Mouse (Mus musculus) forebrain, embryonic 10.5 days (tissue): ENCODE results near the gene Eif1. TPM values are rescaled to one million over a fixed set of nuclear protein-coding genes. Genes with fewer than 3 reads are reported as not detected.
"Not testable (repeated sequence)": the region's sequence is repeated elsewhere in the genome, so short reads cannot be mapped to it uniquely, and the experiment has no call there.

Experiments used
- DNase-seq: peaks from one replicate; pipeline ENCODE4 v3.0.0-alpha.2; 2017; ENCODE audit warnings: low spot score; ENCODE audit errors: extremely low spot score
- H3K27ac ChIP-seq: fragments of 300-500 bp; sonication (generic); 2 replicates; pipeline ENCODE4 v1.5.1; 2016; ENCODE audit warnings: mild to moderate bottlenecking
- H3K27me3 ChIP-seq: fragments of 300-500 bp; sonication (generic); 2 replicates; pipeline ENCODE4 v1.6.1; 2016; ENCODE audit warnings: mild to moderate bottlenecking; ENCODE audit not compliant: poor library complexity, severe bottlenecking
- H3K36me3 ChIP-seq: fragments of 300-500 bp; sonication (generic); replicated peaks from 2 replicates; pipeline ENCODE4 v1.6.1; 2016; ENCODE audit warnings: mild to moderate bottlenecking, moderate library complexity
- H3K4me1 ChIP-seq: fragments of 300-500 bp; sonication (generic); 2 replicates; pipeline ENCODE4 v1.6.1; 2016
- H3K4me3 ChIP-seq: fragments of 300-500 bp; sonication (generic); 2 replicates; pipeline ENCODE4 v1.5.1; 2016; ENCODE audit warnings: mild to moderate bottlenecking, moderate library complexity
- H3K9me3 ChIP-seq: fragments of 300-500 bp; sonication (generic); 2 replicates; pipeline ENCODE4 v1.6.1; 2016; ENCODE audit warnings: mild to moderate bottlenecking, moderate library complexity
- WGBS: fragments of 180-500 bp; shearing (Covaris S2); methylation state at CpG from one replicate; pipeline ENCODE4 v1.1.7; 2016; 5-methylcytosine and 5-hydroxymethylcytosine counted together
- polyA plus RNA-seq: library from polyadenylated mRNA; unstranded; fragments of >200 nt; fragmentation: Nextera tagmentation; extraction: Ambion mirVana; gene quantifications from 2 replicates; pipeline ENCODE4 v1.2.1, GENCODE M21; 2016

Gene Eif1
- polyA plus RNA-seq, 1 experiment from 2014 or later, result 1,690 TPM

DNA sequence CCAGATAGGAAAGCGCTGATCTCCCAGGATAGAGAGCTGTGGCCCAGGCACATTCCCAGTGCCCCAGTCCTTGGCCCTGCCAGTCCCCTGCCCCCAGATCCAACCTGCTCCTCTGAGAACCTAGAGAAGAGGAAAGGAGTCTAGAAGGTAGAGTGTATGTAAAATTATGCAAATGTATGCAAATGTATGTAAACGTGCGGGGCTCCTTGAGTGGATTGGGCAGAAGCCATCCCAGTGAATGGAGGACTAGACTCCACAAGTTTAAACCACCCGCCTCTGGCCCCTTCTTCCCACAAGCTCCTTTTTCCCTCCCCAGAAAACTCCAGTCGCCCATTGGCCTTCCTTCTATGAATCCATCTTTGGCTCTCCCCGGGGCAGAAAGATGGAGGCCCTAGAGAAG lies 26.8 kb upstream of the Eif1 start:
- H3K9me3 ChIP-seq, result no peaks in the 10 kb centered on the region
- no peaks in the 10 kb centered on the region for H3K36me3 ChIP-seq
- DNase-seq, result no peak
- 63% methylated on average over 6 of the region's 6 CpGs for WGBS
- H3K27me3 ChIP-seq, result peaks cover 11% of the 10 kb centered on the region; the same call in 1 of the 2 replicates
- H3K4me1 ChIP-seq, result peaks cover 29% of the 10 kb centered on the region
- H3K4me3 ChIP-seq, result no peak overlapping the region
- H3K27ac ChIP-seq, result no peak overlapping the region

DNA sequence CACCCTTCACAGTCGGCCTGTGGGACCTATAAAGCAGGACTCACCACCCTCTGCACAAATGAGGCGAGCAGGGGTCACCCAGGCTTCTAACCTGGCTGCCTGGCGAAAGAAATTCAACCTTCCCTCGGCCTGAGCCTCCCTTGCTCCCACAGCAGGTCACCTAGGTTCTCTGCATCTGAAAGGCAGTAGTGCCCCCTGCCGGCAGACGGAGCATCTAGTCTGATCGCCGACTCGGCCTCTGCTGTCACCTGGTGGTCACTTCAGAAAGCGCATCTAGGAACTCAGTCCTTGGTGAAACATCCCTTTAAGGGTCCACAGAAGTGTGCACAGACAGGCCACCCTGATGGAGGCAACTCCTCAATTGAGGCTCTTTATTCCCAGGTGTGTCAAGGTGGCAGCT lies 24.4 kb upstream of the Eif1 start:
- Histone ChIP-seq H3K4me1 (peaks cover 27% of the 10 kb centered on the region), H3K9me3 (no peaks in the 10 kb centered on the region), H3K4me3 (no peak overlapping the region), H3K27ac (peak overlapping the region; percentile 4; the same call in 1 of the 2 replicates), H3K36me3 (no peaks in the 10 kb centered on the region), H3K27me3 (peaks cover 11% of the 10 kb centered on the region; the same call in 1 of the 2 replicates)
- DNase-seq, result peak; percentile 88
- 5% methylated on average over 10 of the region's 10 CpGs for WGBS

DNA sequence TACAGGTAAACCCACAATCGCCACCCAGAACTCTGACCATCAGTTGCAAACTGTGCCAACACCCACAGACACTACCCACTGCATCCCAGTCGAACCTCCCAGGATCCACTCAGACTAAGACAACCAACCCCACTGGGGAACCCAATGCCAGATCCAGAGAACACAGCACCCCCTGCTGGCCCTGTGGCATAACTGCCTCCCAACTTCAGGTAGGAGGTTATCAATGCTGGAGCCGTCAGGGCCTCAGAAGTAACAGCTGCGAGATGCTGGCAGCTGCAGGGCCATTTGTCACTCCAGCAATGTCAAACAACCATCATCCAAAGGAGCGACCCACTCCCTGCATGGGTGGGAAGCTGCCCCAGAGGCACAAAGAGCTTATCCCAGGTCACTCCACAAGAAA lies 21.9 kb upstream of the Eif1 start:
- 42% methylated on average over 5 of the region's 5 CpGs for WGBS
- no peaks in the 10 kb centered on the region for H3K9me3 ChIP-seq
- H3K27me3 ChIP-seq, result peaks cover 11% of the 10 kb centered on the region; the same call in 1 of the 2 replicates
- peaks cover 16% of the 10 kb centered on the region for H3K4me1 ChIP-seq
- no peak overlapping the region for H3K27ac ChIP-seq
- DNase-seq, result no peak
- no peaks in the 10 kb centered on the region for H3K36me3 ChIP-seq
- peak overlapping the region; percentile 28; the same call in 1 of the 2 replicates for H3K4me3 ChIP-seq

DNA sequence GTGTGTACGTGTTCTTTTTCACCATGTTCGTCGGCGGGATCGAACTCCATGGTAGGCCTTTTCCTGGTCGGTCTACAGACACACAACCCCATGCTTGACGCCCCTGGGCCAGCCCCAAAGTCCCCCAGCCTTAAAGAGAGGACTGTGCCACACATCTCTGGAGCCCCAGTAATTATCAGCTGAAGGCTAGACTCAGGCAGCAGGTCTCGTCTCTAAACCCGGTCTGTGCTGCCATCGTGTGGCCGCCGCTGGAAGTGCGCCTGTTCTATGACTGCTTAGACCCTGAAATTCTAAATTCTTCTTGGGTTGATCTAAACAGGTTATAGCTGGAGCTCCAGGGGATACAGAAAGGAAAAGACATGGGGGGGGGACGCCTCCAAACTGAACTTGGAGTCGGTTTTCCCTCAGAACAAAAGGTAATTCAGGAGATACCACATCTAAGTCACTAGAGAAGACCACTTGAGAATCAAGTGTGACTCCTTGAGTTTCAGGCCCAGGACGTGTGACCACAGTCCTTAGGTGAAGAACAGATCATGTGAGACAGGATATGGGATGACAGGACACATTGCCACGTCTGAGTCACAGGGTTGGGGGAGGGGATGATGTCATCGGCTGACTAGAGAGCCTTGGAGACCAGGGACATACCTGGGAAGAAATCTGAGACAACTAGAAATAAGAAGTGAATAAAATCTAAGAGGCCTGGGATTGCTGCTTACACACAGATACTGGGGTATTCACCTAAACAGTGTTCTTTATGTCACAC lies 21.2 kb upstream of the Eif1 start:
- DNase-seq, result peak; percentile 83
- Histone ChIP-seq H3K4me1 (peaks cover 12% of the 10 kb centered on the region), H3K27ac (no peak overlapping the region), H3K4me3 (peak overlapping the region; percentile 28; the same call in 1 of the 2 replicates), H3K27me3 (peaks cover 11% of the 10 kb centered on the region; the same call in 1 of the 2 replicates), H3K9me3 (no peaks in the 10 kb centered on the region), H3K36me3 (no peaks in the 10 kb centered on the region)
- 21% methylated on average over 18 of the region's 18 CpGs for WGBS

DNA sequence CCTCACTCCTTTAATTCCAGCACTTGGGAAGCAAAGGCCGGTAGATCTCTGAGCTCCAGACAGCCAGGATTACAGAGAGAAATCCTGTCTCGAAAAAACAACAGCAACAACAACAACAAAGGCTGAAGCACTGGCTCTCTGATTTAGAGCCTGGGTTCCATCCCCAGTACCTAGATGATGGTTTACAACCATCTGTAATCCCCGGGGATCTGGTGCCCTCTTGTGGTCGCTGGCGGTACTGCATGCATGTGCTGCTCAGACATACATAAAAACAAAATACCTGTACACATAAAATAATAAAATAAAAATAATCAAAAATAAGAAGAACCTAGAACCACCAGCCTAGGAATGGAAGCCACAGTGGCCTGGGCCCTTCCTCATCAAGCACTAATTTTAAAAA lies 19.4 kb upstream of the Eif1 start:
- H3K27ac ChIP-seq, result no peak overlapping the region
- DNase-seq, result peak; percentile 74
- H3K9me3 ChIP-seq, result no peaks in the 10 kb centered on the region
- H3K27me3 ChIP-seq, result peaks cover 11% of the 10 kb centered on the region; the same call in 1 of the 2 replicates
- 12% methylated on average over 5 of the region's 5 CpGs for WGBS
- no peak overlapping the region for H3K4me3 ChIP-seq
- H3K4me1 ChIP-seq, result peaks cover 6% of the 10 kb centered on the region
- no peaks in the 10 kb centered on the region for H3K36me3 ChIP-seq

DNA sequence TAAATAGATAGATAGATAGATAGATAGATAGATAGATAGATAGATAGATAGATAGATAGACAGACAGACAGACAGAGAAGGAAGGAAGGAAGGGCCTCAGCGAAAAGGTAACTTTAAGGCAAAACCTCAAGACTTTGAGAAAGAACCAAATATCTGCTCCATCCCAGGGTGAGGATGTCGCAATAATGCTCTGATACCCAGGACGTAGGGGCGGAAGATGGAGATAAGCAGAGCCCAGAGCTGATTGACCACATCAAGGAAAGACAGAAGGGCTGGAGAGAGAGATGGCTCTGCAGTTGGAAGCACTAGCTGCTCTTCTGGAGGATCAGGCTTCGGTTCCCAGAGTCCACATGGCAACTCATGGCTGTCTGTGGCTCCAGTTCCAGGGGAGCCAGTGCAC lies 18.4 kb upstream of the Eif1 start:
- peaks cover 6% of the 10 kb centered on the region for H3K4me1 ChIP-seq
- DNase-seq, result no peak
- 88% methylated on average over 5 of the region's 5 CpGs for WGBS
- H3K27ac ChIP-seq, result no peak overlapping the region
- no peaks in the 10 kb centered on the region for H3K36me3 ChIP-seq
- H3K4me3 ChIP-seq, result no peak overlapping the region
- peaks cover 11% of the 10 kb centered on the region; the same call in 1 of the 2 replicates for H3K27me3 ChIP-seq
- no peaks in the 10 kb centered on the region for H3K9me3 ChIP-seq

DNA sequence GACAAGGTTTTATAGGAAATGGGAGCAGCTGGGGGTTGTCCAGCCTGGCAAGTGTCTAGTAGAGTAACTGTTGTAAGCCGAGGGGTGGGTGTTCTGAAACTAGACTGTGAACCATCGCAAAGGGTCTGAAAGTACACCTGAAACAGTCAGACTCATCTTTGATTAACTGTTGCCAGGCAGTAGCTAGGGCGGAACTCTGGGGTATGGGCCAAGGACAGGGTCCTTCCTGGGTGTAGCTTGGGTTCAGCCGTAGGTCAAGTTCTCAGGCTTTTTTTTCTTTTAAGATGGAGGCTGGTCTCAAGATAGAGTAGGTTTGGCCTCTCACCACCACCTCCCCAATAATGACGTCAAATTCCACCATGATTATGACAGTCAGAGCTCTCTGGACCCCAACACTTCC lies 11.8 kb upstream of the Eif1 start:
- H3K4me3 ChIP-seq, result no peak overlapping the region
- H3K27ac ChIP-seq, result no peak overlapping the region
- 93% methylated on average over 5 of the region's 5 CpGs for WGBS
- no peak for DNase-seq
- H3K9me3 ChIP-seq, result no peaks in the 10 kb centered on the region
- H3K27me3 ChIP-seq, result no peaks in the 10 kb centered on the region
- peaks cover 8% of the 10 kb centered on the region for H3K4me1 ChIP-seq
- H3K36me3 ChIP-seq, result no peaks in the 10 kb centered on the region

DNA sequence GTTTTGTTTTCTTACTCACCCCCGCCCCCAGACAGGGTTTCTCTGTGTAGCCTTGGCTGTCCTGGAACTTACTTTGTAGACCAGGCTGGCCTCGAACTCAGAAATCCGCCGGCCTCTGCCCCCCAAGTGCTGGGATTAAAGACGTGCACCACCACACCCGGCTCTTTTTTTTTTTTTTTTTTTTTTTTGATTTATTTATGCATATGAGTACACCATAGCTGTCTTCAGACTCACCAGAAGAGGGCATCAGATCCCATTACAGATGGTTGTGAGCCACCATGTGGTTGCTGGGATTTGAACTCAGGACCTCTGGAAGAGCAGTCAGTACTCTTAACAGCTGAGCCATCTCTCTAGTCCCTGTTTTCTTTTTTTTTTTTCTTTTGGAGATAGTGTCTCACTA lies 11.0 kb upstream of the Eif1 start:
- not testable (repeated sequence) for H3K4me3 ChIP-seq, H3K4me1 ChIP-seq, H3K36me3 ChIP-seq, H3K27ac ChIP-seq, H3K27me3 ChIP-seq, H3K9me3 ChIP-seq, DNase-seq
- WGBS, result 82% methylated on average over 6 of the region's 6 CpGs

DNA sequence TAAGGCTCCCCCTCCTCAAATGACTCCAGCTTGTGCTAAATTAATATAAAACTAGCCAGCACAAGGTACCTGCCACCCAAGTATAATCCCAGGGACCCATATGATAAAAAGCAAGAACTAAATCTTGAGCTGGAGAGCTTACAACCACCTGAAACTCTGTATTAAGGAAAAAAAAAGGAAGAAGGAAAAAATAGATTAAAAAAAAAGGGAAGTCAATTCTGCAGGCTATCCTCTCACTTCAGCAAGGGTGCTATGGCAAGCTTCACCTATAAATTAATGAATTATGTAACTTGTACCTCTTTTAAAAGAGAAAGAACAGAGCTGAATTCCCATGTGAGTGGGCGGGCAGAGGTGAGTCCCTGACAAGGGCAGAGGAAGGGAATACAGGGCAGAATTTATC lies 8.0 kb upstream of the Eif1 start:
- no peaks in the 10 kb centered on the region for H3K36me3 ChIP-seq
- H3K4me3 ChIP-seq, result no peak overlapping the region
- no peaks in the 10 kb centered on the region for H3K9me3 ChIP-seq
- no peak for DNase-seq
- H3K27me3 ChIP-seq, result no peaks in the 10 kb centered on the region
- WGBS, result 77% methylated on average over 1 of the region's 1 CpGs
- H3K27ac ChIP-seq, result no peak overlapping the region
- peaks cover 8% of the 10 kb centered on the region for H3K4me1 ChIP-seq

DNA sequence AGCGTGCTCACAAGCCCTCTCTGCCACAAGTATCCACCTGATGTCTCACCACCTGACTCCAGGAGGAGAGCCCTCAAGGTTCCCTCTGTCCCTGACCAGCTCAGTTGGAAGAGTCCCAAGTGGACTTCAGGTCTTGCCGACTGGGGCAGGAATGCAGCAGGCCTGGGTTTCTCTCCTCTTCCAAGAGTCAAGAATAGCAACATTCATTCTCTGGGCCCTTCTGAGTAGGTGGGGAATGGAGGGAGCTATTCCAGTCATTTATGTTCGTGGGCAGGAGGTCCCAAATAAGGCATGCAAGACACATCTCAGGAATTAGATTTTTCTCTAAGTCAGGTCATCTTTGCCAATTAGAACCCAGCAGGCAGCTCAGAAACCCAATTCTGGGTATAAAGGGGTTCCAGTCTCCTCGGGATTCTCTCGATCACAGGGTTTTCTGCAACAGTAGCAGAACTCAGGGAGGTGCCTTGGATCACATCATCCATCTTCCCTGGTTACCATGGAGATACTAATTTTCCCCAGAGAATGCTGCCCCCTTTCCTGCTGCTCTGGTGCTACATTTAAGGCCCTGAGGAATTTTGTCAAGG lies 7.5 kb upstream of the Eif1 start:
- Histone ChIP-seq H3K4me1 (peaks cover 8% of the 10 kb centered on the region), H3K9me3 (no peaks in the 10 kb centered on the region), H3K27me3 (no peaks in the 10 kb centered on the region), H3K4me3 (no peak overlapping the region), H3K36me3 (no peaks in the 10 kb centered on the region), H3K27ac (no peak overlapping the region)
- WGBS, result 51% methylated on average over 5 of the region's 5 CpGs
- no peak for DNase-seq

DNA sequence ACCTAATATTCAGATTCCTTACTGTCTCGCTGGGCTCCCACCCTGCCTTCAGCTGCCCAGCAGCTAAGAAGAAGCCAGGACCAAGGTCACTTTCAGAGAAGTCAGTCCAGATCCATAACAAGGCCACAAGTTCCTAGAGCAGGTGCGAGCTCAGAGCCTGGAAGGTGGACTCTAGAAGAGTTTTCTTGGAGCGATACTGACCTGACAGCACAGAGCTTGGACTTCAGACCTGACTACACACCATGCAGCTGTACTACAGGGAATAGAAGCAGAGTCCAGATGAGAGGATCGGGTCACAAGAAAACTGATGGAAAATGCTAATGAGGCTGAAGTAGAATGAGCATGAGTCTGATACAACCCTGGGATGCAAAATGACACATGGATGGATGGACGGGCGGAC lies 6.3 kb upstream of the Eif1 start:
- H3K27ac ChIP-seq, result no peak overlapping the region
- H3K27me3 ChIP-seq, result no peaks in the 10 kb centered on the region
- H3K4me3 ChIP-seq, result no peak overlapping the region
- H3K9me3 ChIP-seq, result no peaks in the 10 kb centered on the region
- no peak for DNase-seq
- H3K4me1 ChIP-seq, result peaks cover 8% of the 10 kb centered on the region
- 93% methylated on average over 6 of the region's 6 CpGs for WGBS
- H3K36me3 ChIP-seq, result no peaks in the 10 kb centered on the region

DNA sequence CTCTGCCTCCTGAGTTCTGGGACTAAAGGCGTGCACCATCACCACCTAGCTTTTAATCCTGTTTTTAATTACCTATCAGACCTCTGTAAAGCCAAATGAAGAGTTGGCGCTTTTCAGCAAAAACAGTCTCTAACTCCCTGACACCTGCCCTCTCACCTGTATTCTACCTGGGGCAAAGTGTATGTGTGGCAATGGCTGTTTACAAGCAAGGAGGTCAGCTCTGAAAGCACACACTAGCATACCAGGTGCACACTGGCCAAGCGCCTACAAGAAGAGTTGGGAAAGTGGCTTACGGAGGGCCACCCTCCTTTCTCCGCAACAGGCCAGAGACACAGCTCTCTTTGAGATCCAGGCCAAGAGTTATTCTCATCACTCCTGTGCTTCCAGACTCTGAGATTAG lies 4.2 kb upstream of the Eif1 start:
- no peak for DNase-seq
- peaks cover 2% of the 10 kb centered on the region; the same call in 1 of the 2 replicates for H3K36me3 ChIP-seq

DNA sequence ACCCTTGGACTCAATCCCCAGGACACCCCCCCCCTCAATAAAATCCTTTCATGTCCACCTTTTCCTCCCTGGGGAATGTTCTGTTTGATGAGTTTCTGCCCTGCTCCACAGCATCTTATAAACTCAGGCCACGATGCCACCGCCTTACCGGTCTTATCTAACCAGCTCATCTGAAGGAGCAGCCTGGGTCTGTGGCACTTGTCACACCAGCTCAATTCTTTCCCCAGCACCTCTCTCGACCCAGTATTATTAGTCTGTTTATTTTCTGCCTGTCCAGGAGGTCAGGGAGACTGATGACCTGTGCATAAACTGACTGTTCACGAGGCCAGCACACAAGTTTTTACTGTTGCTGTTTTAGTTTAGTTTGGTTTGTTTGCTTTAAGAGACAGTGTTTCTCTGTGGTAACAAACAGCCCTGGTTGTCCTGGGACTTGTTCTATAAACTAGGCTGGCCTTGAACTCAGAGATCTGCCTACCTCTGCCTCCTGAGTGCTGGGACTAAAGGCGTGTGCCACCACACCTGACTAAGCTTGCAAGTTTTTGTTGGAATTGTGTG lies 1.8 kb upstream of the Eif1 start:
- peaks cover 11% of the 10 kb centered on the region for H3K4me1 ChIP-seq
- H3K27ac ChIP-seq, result no peak overlapping the region
- H3K4me3 ChIP-seq, result no peak overlapping the region
- 84% methylated on average over 6 of the region's 6 CpGs for WGBS
- no peaks in the 10 kb centered on the region for H3K9me3 ChIP-seq
- no peak for DNase-seq
- H3K27me3 ChIP-seq, result no peaks in the 10 kb centered on the region
- peaks cover 26% of the 10 kb centered on the region for H3K36me3 ChIP-seq

More for the DNA sequence above, 4.2 kb upstream of the Eif1 start:
- Histone ChIP-seq H3K4me1 (peaks cover 15% of the 10 kb centered on the region), H3K9me3 (no peaks in the 10 kb centered on the region), H3K4me3 (no peak overlapping the region), H3K27ac (no peak overlapping the region), H3K27me3 (no peaks in the 10 kb centered on the region)
- 93% methylated on average over 5 of the region's 5 CpGs for WGBS
